Mouse (Mus musculus) heart, postnatal 14 days (tissue): ENCODE results near the gene Trank1. TPM values are rescaled to one million over a fixed set of nuclear protein-coding genes. Genes with fewer than 3 reads are reported as not detected.

Experiments
- DNase-seq, 2 experiments: peaks; one replicate each; pipeline ENCODE4 v3.0.0; 2021 to 2022
- intact Hi-C: fragments of 180-260 bp; cut with DNase I; formaldehyde crosslinking; loops from one replicate; pipeline ENCODE4 v1.15.1; 2025
- total RNA-seq, 2 experiments: library from RNA; stranded (reverse); gene quantifications; 2 replicates each; pipeline ENCODE4 v1.2.3; 2021

The Trank1 gene
- total RNA-seq, 2 experiments from 2014 or later = not detected

DNA sequence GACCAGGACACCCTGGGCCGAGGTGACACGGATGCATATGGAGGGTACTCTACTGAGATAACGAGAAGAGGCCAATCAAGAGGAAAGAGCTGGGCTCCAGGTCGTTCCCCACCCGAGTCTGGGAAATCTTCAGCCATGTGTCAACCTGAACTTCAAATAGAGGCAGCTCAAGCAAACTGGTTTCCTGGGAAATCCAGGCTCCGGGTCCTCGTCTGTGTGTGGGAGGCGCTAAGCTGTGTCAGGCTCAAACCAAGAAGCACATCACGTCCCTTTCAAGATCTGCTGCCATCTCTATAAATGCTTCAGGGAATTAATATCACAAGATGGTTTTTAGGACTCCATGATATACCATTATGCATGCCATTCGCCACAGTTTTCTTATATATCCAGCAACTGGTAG lies 96.9 kb downstream of the Trank1 start:
- no peak for DNase-seq
- intact Hi-C loops = no loop called here

- intact Hi-C loops = no loop called here
Observed at GRCm38 (mm10) chr9:111412471-111413160, 101.1 kb downstream of the Trank1 start.

GRCm38 (mm10) chr9:111421862-111422261 lies 110.3 kb downstream of the Trank1 start:
- intact Hi-C loops = no loop called here
- DNase-seq = no peak

More at GRCm38 (mm10) chr9:111412471-111413160, 101.1 kb downstream of the Trank1 start:
- DNase-seq = no peak

GRCm38 (mm10) chr9:111422567-111422966 lies 111.0 kb downstream of the Trank1 start:
- intact Hi-C loops = no loop called here
- no peak for DNase-seq

DNA sequence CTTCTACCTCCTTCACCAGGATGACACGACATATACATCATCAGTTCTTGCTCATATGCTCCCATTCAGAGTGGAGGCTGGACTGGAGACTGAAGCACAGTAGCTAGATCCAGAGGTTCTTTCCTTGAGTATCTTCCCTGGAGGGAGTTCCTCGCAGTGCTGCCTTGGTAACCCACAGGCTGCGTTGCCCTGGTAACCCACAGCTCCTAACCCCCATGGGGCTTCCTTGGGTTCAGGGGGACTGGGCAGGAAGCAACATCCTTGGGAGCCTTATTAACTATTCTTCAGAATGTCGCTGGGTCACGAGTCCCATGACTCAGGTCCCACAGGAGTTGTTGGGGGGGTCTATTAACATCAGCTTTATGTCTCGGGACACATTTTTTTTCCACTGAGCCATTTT lies 113.6 kb downstream of the Trank1 start:
- intact Hi-C loops = loop anchor here (5.0 kb wide), 1 partner anchor 52 kb away; no protein-coding TSS in a partner anchor
- peak; percentile 50 for DNase-seq

DNA sequence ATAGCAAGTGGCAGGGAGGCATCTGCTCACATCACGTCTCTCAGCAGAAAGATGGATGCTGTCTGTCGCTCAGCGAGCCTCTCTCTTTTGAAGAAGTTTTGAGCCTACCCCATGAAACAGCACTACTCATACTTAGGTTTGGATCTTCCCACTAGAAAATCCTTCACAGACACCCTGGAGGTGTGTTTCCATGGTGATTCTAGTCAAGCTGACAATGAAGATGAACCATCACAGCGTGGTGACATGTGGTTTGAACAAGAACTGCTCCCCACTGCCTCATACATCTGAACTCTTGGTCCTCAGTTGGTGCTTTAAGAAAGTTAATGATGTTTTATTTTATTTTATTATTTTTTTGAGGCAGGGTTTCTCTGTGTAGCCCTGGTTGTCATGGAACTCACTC lies 114.4 kb downstream of the Trank1 start:
- intact Hi-C loops = loop anchor here (5.0 kb wide), 1 partner anchor 51 kb away; no protein-coding TSS in a partner anchor
- no peak for DNase-seq

GRCm38 (mm10) chr9:111427891-111428555 lies 116.5 kb downstream of the Trank1 start:
- no peak for DNase-seq
- intact Hi-C loops = loop anchor here (5.0 kb wide), 1 partner anchor 49 kb away; no protein-coding TSS in a partner anchor

GRCm38 (mm10) chr9:111428698-111429362 lies 117.3 kb downstream of the Trank1 start:
- intact Hi-C loops = loop anchor here (5.0 kb wide), 1 partner anchor 48 kb away; no protein-coding TSS in a partner anchor
- peak in 1 of 2 experiments; percentile 27 for DNase-seq

DNA sequence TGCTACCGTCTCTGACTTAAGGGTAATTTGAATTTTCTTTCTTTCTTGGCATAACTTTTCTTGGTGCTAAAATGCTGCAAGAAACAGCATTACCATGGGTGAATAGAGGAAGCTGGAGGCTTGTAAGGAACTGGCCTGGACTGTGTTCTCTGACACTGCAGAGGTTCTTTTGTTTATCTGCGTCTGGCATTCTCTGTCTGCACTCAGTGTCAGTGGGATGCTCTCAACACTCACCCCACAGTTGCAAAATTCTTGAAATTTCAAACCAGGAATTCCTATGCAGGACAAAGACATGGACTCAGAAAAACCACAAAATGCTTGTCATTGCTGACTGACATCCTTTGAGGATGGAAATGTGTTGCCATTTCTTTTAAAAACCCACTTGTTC lies 117.8 kb downstream of the Trank1 start:
- intact Hi-C loops = loop anchor here (5.0 kb wide), 1 partner anchor 48 kb away; no protein-coding TSS in a partner anchor
- no peak for DNase-seq

GRCm38 (mm10) chr9:111435429-111435828 lies 123.9 kb downstream of the Trank1 start:
- intact Hi-C loops = no loop called here
- DNase-seq = no peak

GRCm38 (mm10) chr9:111438904-111439835 lies 127.6 kb downstream of the Trank1 start, which contains the start of gene Dclk3:
Dclk3 (plus strand) TSS chr9:111439081.
- DNase-seq = peak; percentile 47 to 50
- intact Hi-C loops = no loop called here

DNA sequence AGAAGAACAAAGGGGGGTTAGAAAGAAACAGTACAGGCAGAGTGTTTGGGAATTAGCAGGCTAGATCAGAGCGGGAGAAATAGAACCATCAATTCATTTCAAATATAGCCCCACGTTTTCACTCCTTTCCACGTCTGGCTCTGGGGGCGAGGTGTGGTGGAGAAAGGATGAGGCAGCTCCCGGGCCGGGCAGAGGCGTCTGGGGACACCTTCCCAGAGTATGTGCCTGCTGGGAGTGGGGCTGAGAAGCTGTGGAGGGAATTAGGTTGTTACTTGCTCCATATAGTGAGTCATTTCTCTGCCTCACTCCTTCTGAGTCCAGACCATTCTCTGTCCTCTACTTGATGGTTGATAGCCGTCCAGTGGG lies 128.3 kb downstream of the Trank1 start:
- no peak for DNase-seq
- intact Hi-C loops = no loop called here

DNA sequence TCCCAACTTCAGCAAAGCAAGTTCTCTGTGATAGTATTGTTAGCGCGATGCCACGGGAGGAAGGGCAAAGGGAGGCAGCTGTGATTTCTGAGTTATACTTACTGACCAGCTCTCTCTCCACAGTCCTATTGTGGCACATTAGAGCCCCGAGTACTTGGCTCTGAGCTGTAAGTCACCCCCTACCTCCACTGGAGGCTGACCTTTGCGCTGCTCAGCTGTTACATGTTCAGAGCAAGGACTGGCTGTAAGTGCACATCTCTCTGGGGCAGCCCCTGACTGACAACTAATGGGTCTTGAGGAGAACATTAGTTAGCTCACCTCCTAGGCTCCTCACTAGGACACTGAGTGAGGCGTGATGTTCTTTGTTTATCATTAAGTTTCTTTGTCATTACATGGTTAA lies 128.9 kb downstream of the Trank1 start:
- no peak for DNase-seq
- intact Hi-C loops = no loop called here

DNA sequence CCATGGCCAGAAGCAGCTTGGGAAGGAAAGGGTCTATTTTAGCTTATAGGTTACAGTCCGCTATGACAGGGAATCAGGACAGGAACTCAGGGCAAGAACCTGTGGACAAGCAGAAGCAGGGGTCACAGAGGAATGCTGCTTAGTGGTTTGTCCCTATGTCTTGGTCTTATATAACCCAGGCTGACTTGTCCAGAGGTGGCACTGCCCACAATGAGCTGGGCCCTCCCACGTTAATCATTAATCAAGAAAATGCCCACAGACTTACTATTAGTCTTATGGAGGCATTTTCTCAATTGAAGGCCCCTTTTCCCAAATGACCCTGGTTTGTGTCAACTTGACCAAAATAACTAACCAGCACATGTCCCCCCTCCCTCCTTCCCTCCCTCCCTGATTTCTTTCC lies 129.6 kb downstream of the Trank1 start:
- intact Hi-C loops = no loop called here
- no peak for DNase-seq

Other genes with a start within 250 kb of the Trank1 start
- gene Lrrfip2, start 194.1 kb upstream of the Trank1 start, total RNA-seq = 10 to 100 TPM; 85.8 to 86.9 TPM
- gene Mlh1, start 39.9 kb upstream of the Trank1 start, total RNA-seq = 10 to 100 TPM; 10.2 to 11.3 TPM
- gene Epm2aip1, start 39.8 kb upstream of the Trank1 start, total RNA-seq = 10 to 100 TPM; 27.6 to 28.1 TPM
- under 1 TPM; 0.32 to 0.43 TPM for gene Dclk3, start 127.3 kb downstream of the Trank1 start, total RNA-seq